Mouse (Mus musculus): ENCODE results near the gene Ophn1. TPM values are rescaled to one million over a fixed set of nuclear protein-coding genes. Genes with fewer than 3 reads are reported as not detected.

The Ophn1 gene
- polyA plus RNA-seq, 1 experiment, result 8.3 TPM

DNA sequence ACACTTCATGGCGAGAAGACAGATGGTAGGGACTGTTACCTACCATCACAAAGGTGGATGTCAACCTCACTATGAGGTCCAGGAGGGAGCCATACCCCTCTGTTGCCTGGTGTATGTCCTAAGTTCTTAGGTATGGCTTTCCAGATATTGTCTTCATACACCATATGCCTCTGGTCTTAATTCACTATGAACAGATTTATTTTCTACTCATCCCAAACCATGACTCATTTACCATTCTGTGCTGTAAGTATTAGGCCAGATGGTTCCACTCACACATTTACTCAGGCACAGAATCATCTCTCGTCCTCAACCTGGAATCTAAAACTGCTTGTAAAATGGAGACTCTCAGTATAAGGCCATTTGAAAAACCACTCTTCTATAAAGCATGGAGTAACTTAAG lies 135.7 kb downstream of the Ophn1 start:
- no peak overlapping the region for H3K27ac ChIP-seq (ENCODE audit: control insufficient read depth, insufficient read depth, low read depth, low read length, poor library complexity)
- no peak overlapping the region for H3K4me3 ChIP-seq (replicated peaks; ENCODE audit: control insufficient read depth, low read depth, low read length)
- 56% methylated on average over 2 of the region's 2 CpGs for WGBS
- TF ChIP-seq CTCF (IDR thresholded peaks at IDR 0.05; ENCODE audit: control insufficient read depth, insufficient read depth, low read length) (no peak), POLR2A (IDR thresholded peaks at IDR 0.05; ENCODE audit: borderline replicate concordance, control insufficient read depth, low read depth, low read length) (no peak)
- H3K4me1 ChIP-seq (ENCODE audit: control insufficient read depth, insufficient read depth, low read length), result no peaks in the 10 kb centered on the region

DNA sequence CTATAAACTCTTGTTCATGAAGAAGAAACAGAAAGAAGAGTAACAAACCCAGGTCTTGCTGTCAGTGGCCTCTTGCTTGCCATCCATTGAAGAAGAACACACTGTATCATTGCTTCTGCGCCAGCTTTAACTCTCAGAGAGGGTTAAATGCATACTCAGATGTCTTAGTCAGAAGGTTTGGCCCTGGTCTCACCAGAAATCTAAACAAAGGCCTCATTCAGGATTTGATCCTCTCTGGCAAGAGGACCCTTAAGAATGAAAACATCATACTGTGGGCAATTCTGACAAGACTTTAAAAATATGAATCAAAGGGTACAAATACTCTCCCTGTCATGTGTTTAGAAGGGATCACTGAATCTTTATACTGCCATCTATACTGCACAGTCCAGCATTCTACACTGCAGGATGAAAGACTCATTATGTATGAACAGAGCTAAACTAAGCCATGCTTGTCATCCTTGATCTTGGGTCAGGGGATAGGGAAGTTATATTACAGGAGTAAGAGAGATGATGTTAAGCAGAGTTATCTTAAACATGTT lies 139.5 kb downstream of the Ophn1 start:
- TF ChIP-seq POLR2A (IDR thresholded peaks at IDR 0.05; ENCODE audit: borderline replicate concordance, control insufficient read depth, low read depth, low read length) (no peak), CTCF (IDR thresholded peaks at IDR 0.05; ENCODE audit: control insufficient read depth, insufficient read depth, low read length) (no peak)
- Histone ChIP-seq H3K4me1 (ENCODE audit: control insufficient read depth, insufficient read depth, low read length) (no peaks in the 10 kb centered on the region), H3K4me3 (replicated peaks; ENCODE audit: control insufficient read depth, low read depth, low read length) (no peak overlapping the region), H3K27ac (ENCODE audit: control insufficient read depth, insufficient read depth, low read depth, low read length, poor library complexity) (no peak overlapping the region)
- 73% methylated on average over 1 of the region's 1 CpGs for WGBS

DNA sequence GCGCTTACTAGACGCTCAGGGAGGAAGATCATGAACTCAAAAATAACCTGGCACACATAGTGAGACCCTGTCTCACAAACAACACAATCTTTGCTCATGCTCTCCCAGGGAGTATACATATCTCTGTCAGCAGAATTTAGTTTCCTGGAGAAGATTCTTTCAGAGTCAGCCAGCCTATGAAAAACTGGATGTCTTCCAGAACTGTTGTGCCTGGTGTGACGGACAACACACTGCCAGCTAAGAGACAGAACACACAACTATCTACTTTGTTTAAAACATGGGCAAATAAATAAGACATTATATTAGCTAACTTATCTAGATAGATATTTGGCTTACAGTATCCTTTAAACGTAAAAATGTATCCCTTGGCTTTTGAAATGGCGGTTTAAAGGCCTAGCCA lies 154.1 kb downstream of the Ophn1 start:
- Histone ChIP-seq H3K27ac (ENCODE audit: control insufficient read depth, insufficient read depth, low read depth, low read length, poor library complexity) (no peak overlapping the region), H3K4me1 (ENCODE audit: control insufficient read depth, insufficient read depth, low read length) (no peaks in the 10 kb centered on the region), H3K4me3 (replicated peaks; ENCODE audit: control insufficient read depth, low read depth, low read length) (no peak overlapping the region)
- TF ChIP-seq POLR2A (IDR thresholded peaks at IDR 0.05; ENCODE audit: borderline replicate concordance, control insufficient read depth, low read depth, low read length) (no peak), CTCF (IDR thresholded peaks at IDR 0.05; ENCODE audit: control insufficient read depth, insufficient read depth, low read length) (no peak)
- 78% methylated on average over 5 of the region's 5 CpGs for WGBS

DNA sequence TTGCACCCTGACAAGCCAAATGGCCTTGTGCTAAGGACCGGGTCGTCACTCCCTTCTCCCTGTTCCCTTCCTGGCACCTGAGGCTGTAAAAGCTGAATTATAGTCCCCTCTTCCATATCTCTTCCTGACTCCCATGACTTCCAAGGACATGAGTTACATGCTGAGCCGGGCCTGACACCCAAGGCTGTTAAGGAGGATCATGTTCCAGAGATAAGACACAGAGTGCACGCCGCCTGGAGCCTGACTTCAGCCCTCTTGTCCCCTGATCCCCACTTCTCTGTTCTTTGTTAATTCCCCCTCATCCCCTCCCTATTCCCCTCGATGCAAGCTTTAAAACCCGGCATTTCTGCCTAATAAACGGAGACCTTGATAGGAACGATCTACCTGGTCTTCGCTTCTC lies 167.8 kb downstream of the Ophn1 start:
- no peaks in the 10 kb centered on the region for H3K4me1 ChIP-seq (ENCODE audit: control insufficient read depth, insufficient read depth, low read length)
- no peak overlapping the region for H3K4me3 ChIP-seq (replicated peaks; ENCODE audit: control insufficient read depth, low read depth, low read length)
- no peak for TF ChIP-seq POLR2A (IDR thresholded peaks at IDR 0.05; ENCODE audit: borderline replicate concordance, control insufficient read depth, low read depth, low read length)
- no peak for TF ChIP-seq CTCF (IDR thresholded peaks at IDR 0.05; ENCODE audit: control insufficient read depth, insufficient read depth, low read length)
- H3K27ac ChIP-seq (ENCODE audit: control insufficient read depth, insufficient read depth, low read depth, low read length, poor library complexity), result no peak overlapping the region
- 78% methylated on average over 10 of the region's 10 CpGs for WGBS

DNA sequence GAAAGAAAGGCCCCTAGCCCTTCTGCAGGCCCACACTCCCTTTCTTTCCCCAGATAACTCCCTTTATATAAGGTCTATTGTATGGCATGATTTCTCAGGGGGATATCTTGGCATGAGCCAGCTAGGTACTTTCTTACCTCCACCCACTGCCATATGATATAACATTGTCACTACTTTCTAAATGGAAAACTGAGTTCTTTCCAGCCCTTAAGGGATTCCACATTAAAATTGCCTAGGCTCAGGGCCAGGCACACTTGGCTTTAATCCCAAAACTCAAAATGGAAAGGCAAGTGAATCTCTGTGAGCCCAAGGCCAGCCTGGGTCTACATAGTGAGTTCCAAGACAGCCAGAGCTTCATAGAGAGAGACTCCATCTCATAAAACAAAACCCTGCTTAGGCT lies 183.1 kb downstream of the Ophn1 start:
- Histone ChIP-seq H3K27ac (ENCODE audit: control insufficient read depth, insufficient read depth, low read depth, low read length, poor library complexity) (no peak overlapping the region), H3K4me3 (replicated peaks; ENCODE audit: control insufficient read depth, low read depth, low read length) (no peak overlapping the region), H3K4me1 (ENCODE audit: control insufficient read depth, insufficient read depth, low read length) (no peaks in the 10 kb centered on the region)
- TF ChIP-seq CTCF (IDR thresholded peaks at IDR 0.05; ENCODE audit: control insufficient read depth, insufficient read depth, low read length) (no peak), POLR2A (IDR thresholded peaks at IDR 0.05; ENCODE audit: borderline replicate concordance, control insufficient read depth, low read depth, low read length) (no peak)

DNA sequence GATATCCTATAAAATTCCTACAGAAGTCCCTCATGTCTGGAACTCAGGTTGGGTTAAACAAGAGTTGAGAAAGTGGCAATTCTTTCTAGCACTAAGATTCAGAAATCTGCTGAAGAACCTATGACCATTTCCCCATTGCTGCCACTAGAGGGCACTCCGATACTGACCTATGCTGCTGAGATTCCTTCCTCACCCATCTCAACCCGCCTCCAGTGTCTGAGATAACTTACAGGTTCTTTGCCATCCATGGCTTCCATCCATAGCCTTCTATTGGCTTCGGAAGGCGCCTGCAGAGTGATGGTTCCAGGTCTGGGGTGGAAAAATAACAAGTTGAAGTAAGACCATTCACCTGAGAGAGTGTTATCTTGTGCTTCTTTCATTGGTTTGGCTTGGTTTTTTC lies 189.2 kb downstream of the Ophn1 start:
- Histone ChIP-seq H3K27ac (ENCODE audit: control insufficient read depth, insufficient read depth, low read depth, low read length, poor library complexity) (no peak overlapping the region), H3K4me1 (ENCODE audit: control insufficient read depth, insufficient read depth, low read length) (no peaks in the 10 kb centered on the region), H3K4me3 (replicated peaks; ENCODE audit: control insufficient read depth, low read depth, low read length) (no peak overlapping the region)
- TF ChIP-seq POLR2A (IDR thresholded peaks at IDR 0.05; ENCODE audit: borderline replicate concordance, control insufficient read depth, low read depth, low read length) (no peak), CTCF (IDR thresholded peaks at IDR 0.05; ENCODE audit: control insufficient read depth, insufficient read depth, low read length) (peak; percentile 58)
- WGBS, result 14% methylated on average over 4 of the region's 4 CpGs

DNA sequence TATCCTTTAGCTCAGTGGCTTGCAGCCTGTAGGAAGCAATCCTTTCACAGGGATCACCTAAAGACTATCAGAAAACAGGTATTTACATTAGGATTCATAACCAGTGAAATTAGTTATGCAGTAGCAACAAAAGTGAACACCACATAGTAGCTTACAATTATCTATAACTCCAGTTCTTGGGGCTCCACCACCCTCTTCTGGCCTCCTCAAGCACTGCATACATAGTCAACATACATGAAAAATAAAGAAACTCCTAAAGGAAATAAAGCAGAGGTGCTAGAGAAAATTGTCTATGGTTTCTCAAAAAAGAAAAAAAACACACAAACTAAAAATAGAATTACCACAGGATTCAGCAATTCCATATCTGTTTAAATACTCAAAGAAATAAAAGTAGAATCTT lies 208.2 kb downstream of the Ophn1 start:
- Histone ChIP-seq H3K4me1 (ENCODE audit: control insufficient read depth, insufficient read depth, low read length) (no peaks in the 10 kb centered on the region), H3K4me3 (replicated peaks; ENCODE audit: control insufficient read depth, low read depth, low read length) (no peak overlapping the region), H3K27ac (ENCODE audit: control insufficient read depth, insufficient read depth, low read depth, low read length, poor library complexity) (no peak overlapping the region)
- no peak for TF ChIP-seq CTCF (IDR thresholded peaks at IDR 0.05; ENCODE audit: control insufficient read depth, insufficient read depth, low read length)
- TF ChIP-seq POLR2A (IDR thresholded peaks at IDR 0.05; ENCODE audit: borderline replicate concordance, control insufficient read depth, low read depth, low read length), result no peak

DNA sequence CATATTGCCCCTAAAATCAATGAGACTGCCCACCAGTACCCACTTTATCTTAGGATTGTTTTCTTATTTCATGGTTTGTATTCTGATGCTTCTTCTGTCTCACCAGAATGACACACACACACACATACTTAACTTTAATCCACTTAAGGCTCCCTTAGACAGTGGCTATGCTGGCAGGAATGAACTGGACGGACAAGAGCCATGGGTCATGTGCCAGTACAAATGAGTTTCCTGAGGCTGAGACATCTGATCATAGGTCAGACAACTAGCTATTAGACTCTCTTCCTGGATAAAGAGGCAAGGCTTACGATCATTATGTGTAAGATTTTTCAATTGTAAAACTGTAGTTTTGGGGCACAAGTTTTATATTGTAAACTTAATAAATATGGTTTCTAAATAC lies 209.5 kb downstream of the Ophn1 start:
- WGBS, result 78% methylated on average over 2 of the region's 2 CpGs
- TF ChIP-seq CTCF (IDR thresholded peaks at IDR 0.05; ENCODE audit: control insufficient read depth, insufficient read depth, low read length), result no peak
- no peak for TF ChIP-seq POLR2A (IDR thresholded peaks at IDR 0.05; ENCODE audit: borderline replicate concordance, control insufficient read depth, low read depth, low read length)
- Histone ChIP-seq H3K27ac (ENCODE audit: control insufficient read depth, insufficient read depth, low read depth, low read length, poor library complexity) (no peak overlapping the region), H3K4me1 (ENCODE audit: control insufficient read depth, insufficient read depth, low read length) (no peaks in the 10 kb centered on the region), H3K4me3 (replicated peaks; ENCODE audit: control insufficient read depth, low read depth, low read length) (no peak overlapping the region)

DNA sequence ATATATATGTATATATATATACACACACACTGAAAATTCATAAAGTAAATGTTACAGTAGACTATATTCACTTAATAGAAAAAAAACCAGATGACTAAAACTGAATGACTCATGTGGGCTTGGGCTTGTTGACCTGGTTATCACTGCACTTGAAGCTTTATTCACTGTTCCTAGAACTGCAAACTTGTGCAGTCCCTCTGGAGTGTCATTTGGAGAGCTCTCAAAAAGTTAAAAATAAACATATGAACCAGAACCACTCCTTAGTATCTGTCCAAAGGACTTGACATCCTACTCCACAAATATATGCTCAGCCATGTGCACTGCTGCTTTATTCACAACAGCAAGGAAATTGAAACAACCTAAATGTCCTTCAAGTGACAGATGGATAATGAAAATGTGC lies 219.8 kb downstream of the Ophn1 start:
- Histone ChIP-seq H3K4me1 (ENCODE audit: control insufficient read depth, insufficient read depth, low read length) (no peaks in the 10 kb centered on the region), H3K4me3 (replicated peaks; ENCODE audit: control insufficient read depth, low read depth, low read length) (no peak overlapping the region), H3K27ac (ENCODE audit: control insufficient read depth, insufficient read depth, low read depth, low read length, poor library complexity) (no peak overlapping the region)
- TF ChIP-seq CTCF (IDR thresholded peaks at IDR 0.05; ENCODE audit: control insufficient read depth, insufficient read depth, low read length) (no peak), POLR2A (IDR thresholded peaks at IDR 0.05; ENCODE audit: borderline replicate concordance, control insufficient read depth, low read depth, low read length) (no peak)
